Mouse (Mus musculus) erythroblast, embryonic 14.5 days (primary cell): ENCODE measurements around the gene Hfe2. TPM values are rescaled to one million over a fixed set of nuclear protein-coding genes. Genes with fewer than 3 reads are reported as not detected.

Source experiments
- H3K27me3 ChIP-seq: 2 replicates; pipeline ENCODE4 v1.6.1; 2012; ENCODE audit warnings: inconsistent platforms; ENCODE audit not compliant: control insufficient read depth
- H3K36me3 ChIP-seq: 2 replicates; pipeline ENCODE4 v1.6.1; 2012; ENCODE audit warnings: mild to moderate bottlenecking, inconsistent platforms; ENCODE audit not compliant: control insufficient read depth
- H3K4me1 ChIP-seq: 2 replicates; pipeline ENCODE4 v1.6.1; 2012; ENCODE audit warnings: inconsistent platforms; ENCODE audit not compliant: control insufficient read depth
- H3K4me3 ChIP-seq: replicated peaks from 2 replicates; pipeline ENCODE3; 2012; ENCODE audit warnings: moderate library complexity, mild to moderate bottlenecking, inconsistent platforms
- H3K9me3 ChIP-seq: 2 replicates; pipeline ENCODE4 v1.6.1; 2012; ENCODE audit warnings: low read length, inconsistent platforms, mixed read lengths; ENCODE audit not compliant: control insufficient read depth
- GATA1 ChIP-seq: IDR thresholded peaks from 2 replicates; pipeline ENCODE4 v1.6.1; 2012; ENCODE audit warnings: low read length, inconsistent platforms, mixed read lengths
- TAL1 ChIP-seq: IDR thresholded peaks from 3 replicates; pipeline ENCODE4 v1.6.1; 2012; ENCODE audit warnings: low read length, inconsistent platforms, mixed read lengths
- polyA plus RNA-seq: library from polyadenylated mRNA; stranded (reverse); fragments of >175 nt; gene quantifications from 2 replicates; pipeline ENCODE4 v1.2.3, GENCODE M21; 2012

Gene Hfe2
- polyA plus RNA-seq, 1 experiment = not detected

DNA sequence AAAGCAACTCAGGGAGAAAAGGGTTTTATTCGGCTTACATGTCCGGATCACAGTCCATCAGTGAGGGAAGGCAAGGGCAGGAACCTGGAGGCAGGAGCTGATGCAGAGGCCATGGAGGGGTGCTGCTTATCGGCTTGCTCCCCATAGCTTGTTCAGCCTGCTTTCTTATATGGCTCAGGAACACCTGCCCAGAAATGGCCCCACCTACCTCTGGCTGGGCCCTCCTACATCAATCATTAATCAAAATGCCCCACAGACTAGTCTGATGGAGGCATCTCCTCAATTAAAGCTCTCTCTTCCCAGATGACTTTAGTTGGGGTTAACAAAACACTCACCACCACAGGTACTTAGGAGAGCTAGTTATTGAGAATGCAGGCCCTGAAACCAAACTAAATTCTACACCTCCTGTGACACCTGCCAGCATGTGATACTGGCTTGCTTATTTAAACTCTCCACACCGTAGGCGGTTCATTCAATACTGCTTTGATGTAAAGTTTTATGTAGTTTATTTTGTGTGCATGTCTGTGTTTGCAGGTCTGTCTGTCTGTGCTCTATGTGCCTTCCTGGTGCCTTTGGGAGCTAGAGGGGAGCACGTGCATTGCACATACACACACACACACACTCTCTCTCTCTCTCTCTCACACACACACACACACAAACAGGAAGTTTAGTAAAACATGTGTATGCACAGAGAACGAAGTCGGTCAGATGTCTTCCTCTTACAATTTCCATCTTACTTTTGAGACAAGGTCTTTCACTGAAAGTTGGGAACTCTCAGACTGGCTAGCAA is 41.9 kb downstream of the Hfe2 start:
- Histone ChIP-seq H3K4me3 (no peak overlapping the region), H3K4me1 (peaks cover 14% of the 10 kb centered on the region)

DNA sequence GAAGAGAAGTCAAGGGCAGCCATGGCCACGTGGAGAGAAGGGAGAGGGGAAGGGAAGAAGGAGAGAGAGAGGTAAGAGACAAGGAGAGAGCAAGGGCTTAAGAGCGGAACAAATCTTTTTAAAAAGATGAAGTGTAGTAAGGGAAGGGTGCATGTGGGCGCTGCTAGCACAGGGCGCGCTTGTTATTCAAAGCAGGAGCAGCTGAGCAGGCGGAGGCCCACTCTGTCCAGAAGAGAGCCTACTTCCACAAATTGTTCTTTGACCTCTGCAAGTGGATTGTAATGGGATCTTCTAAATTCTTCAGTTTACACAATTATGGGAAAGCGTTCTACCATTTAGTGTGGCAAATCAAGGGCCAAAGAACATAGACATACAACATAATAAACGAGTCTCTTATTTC is 43.6 kb downstream of the Hfe2 start:
- TF ChIP-seq TAL1 = no peak
- no peak for TF ChIP-seq GATA1
- peaks cover 14% of the 10 kb centered on the region for H3K4me1 ChIP-seq
- H3K4me3 ChIP-seq = no peak overlapping the region
- no peaks in the 10 kb centered on the region for H3K27me3 ChIP-seq
- no peaks in the 10 kb centered on the region for H3K9me3 ChIP-seq
- no peaks in the 10 kb centered on the region for H3K36me3 ChIP-seq

More for the DNA sequence above, 41.9 kb downstream of the Hfe2 start:
- Histone ChIP-seq H3K27me3 (no peaks in the 10 kb centered on the region), H3K36me3 (peaks cover 2% of the 10 kb centered on the region), H3K9me3 (no peaks in the 10 kb centered on the region)
- no peak for TF ChIP-seq TAL1
- no peak for TF ChIP-seq GATA1

DNA sequence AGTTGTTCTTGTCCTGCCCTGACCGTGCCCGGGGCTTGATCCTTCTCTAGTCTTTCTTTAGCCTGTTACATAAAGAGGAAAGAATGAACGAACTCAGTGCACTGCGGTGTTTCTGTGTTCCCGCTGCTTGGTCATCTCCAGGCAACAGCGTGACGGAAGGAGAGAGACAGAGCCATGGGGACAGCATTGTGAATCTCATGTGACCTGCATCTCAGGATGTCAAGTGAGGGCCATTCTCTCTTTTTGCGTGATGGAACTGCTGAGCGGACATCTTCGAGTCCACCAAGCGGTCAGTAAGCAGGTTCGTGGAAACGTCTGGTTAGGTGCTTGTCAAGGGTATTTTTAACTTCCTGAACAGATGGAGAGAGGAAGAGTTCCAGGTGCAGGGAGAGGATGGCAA is 44.5 kb downstream of the Hfe2 start:
- Histone ChIP-seq H3K9me3 (no peaks in the 10 kb centered on the region), H3K27me3 (peaks cover 3% of the 10 kb centered on the region; the same call in 1 of the 2 replicates), H3K36me3 (no peaks in the 10 kb centered on the region), H3K4me1 (peaks cover 7% of the 10 kb centered on the region), H3K4me3 (no peak overlapping the region)
- no peak for TF ChIP-seq TAL1
- no peak for TF ChIP-seq GATA1

DNA sequence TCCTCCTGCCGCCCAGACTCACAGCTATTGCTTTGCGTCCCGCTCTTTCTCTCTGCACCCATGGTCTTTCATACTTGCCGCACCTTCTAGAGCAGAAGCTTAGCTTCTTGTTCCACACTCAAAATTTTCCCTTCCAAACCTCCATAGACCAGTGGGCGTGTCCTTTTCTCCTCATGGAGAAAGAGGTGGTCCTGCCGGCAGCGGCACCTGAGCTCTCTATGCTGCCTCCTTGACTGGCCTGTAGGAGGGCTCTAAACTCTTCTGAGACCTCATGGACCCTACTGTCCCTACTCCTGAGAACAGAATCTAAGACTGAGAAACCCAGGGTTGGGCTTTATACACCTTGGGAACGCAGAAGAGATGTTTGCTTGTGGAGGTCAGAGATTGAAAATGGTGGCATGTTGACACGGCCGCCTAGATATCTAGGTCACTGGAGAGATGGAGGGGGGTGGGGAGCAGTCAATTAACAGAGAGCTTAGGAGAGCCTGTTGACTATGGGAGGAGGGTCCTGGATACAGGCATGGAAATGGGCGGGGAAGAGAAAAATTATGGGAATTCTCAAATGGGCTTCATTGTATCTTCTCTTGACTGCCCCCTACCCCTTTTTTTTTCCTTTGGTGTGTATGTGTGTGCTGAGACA is 45.1 kb downstream of the Hfe2 start:
- Histone ChIP-seq H3K9me3 (no peaks in the 10 kb centered on the region), H3K4me1 (peaks cover 3% of the 10 kb centered on the region), H3K36me3 (no peaks in the 10 kb centered on the region), H3K4me3 (no peak overlapping the region), H3K27me3 (peaks cover 3% of the 10 kb centered on the region; the same call in 1 of the 2 replicates)
- TF ChIP-seq TAL1 = no peak
- TF ChIP-seq GATA1 = no peak

DNA sequence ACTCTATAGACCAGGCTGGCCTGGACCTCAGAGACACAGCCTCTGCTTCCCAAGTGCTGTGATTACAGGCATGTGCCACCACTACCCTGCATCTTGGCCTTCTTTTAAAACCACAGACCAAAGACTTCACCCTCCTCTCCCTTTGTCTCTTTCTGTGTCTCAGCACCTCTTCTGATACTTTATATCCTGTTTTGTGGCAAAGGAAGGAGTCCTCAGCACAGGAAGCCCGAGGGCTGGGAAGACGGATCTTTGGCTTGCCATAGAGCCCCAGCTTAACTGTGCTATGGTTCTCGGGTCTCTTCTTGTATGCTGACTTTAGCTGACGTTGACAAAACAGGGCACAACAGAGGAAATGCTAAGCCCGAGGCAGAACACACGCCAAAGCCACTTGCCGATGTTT is 45.7 kb downstream of the Hfe2 start:
- H3K9me3 ChIP-seq = no peaks in the 10 kb centered on the region
- peaks cover 3% of the 10 kb centered on the region; the same call in 1 of the 2 replicates for H3K27me3 ChIP-seq
- peaks cover 4% of the 10 kb centered on the region for H3K4me1 ChIP-seq

DNA sequence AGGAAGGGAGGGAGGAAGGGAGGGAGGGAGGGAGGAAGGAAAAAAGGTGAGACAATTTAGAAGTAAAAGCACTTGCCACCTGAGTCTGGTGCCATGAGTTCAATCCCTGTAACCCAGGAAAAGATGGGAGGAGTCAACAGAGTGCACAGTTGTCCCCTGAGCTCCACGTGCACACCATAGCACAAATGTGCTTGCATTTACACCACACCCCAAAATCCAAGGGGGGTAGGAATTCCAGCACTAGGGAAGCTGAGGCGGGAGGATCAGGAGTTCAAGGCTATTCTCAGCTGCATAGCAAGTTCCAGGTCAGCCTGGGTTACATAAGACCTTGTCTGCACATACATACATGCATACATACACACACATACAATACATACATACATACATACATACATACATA is 46.4 kb downstream of the Hfe2 start:
- Histone ChIP-seq H3K4me3 (no peak overlapping the region), H3K27me3 (peaks cover 3% of the 10 kb centered on the region; the same call in 1 of the 2 replicates), H3K4me1 (peaks cover 11% of the 10 kb centered on the region), H3K9me3 (no peaks in the 10 kb centered on the region), H3K36me3 (no peaks in the 10 kb centered on the region)
- no peak for TF ChIP-seq TAL1
- TF ChIP-seq GATA1 = no peak

More for the DNA sequence above, 45.7 kb downstream of the Hfe2 start:
- H3K36me3 ChIP-seq = no peaks in the 10 kb centered on the region
- TF ChIP-seq TAL1 = no peak
- no peak for TF ChIP-seq GATA1
- H3K4me3 ChIP-seq = no peak overlapping the region

DNA sequence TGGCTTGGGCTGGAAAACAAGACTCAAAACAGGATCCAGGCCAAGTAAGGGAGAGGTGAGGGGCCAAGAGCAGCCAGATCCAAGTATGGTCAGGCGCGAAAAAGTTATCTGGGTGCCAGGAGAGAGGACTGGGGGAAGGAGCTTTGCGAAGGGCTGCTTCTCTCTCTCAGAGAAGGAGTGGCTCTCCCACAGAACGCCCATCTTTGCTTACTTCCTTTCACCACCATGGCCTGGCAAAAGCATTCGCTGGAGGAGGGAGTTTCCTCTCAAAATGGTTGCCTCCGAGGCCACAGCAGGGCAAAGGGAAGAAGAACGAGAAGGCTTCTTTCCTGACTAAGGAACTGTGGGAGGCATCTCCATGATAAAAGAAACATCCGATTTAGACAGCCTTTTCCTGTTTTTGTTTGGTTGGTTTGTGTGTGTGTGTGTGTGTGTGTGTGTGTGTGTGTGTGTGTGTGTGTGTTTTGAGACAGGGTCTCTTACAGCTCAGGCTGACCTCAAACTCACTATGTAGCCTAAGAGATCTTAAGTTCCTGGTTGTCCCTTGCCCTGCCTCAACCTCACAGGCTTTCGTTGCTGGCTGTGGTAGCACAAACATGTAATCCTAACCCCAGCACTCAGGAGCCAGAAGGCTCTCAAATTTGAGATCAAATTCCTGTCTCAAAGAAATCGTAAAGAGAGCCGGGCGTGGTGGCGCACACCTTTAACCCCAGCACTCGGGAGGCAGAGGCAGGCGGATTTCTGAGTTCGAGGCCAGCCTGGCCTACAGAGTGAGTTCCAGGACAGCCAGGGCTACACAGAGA is 47.1 kb downstream of the Hfe2 start:
- no peaks in the 10 kb centered on the region for H3K36me3 ChIP-seq
- H3K4me1 ChIP-seq = peaks cover 17% of the 10 kb centered on the region
- peaks cover 3% of the 10 kb centered on the region; the same call in 1 of the 2 replicates for H3K27me3 ChIP-seq
- no peak for TF ChIP-seq GATA1
- TF ChIP-seq TAL1 = no peak
- no peaks in the 10 kb centered on the region for H3K9me3 ChIP-seq
- H3K4me3 ChIP-seq = no peak overlapping the region

DNA sequence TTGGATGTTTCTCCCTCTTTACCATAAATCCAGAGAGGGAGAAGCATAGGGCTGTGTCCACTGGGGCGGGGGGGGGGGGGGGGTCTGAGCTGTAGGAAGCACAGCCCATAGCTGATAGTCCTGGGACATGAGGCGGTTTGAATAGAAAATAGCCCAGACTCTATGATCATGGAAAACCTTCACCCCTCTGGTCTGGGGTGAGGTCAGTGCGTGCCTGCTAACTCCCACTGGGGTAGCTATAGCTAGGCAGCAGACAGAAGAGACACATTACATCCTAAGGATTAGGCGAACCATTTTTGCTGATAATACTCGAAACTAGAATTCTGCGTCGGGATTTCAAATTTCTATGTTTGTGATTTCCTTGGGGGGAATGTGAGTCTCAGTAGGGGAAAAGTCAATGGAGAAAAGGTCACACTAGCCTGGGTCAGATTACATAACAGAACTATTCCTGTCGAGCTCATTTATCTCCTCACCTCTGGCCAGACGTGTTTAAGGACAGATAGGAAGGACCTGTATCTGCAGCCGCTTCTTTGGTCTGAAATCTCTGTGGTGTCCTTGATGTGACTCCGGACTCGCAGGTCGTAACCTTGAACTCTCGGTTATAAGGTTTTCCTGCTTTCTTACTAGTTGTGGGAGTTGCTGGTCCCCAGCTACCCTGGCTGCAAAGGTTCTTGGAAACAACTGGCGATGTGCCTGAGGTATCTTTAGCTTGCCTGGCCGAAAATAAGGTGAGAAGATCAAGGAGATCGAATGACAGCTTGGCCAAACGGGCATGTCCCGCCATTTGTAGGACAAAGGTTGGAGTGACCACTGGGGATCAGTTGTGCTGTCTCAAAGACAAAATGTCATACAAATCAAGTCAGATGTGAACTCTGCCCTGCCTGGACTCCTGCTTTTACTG is 48.9 kb downstream of the Hfe2 start:
- H3K27me3 ChIP-seq = peaks cover 3% of the 10 kb centered on the region; the same call in 1 of the 2 replicates
- peaks cover 20% of the 10 kb centered on the region for H3K4me1 ChIP-seq
- peaks cover 3% of the 10 kb centered on the region for H3K36me3 ChIP-seq
- H3K9me3 ChIP-seq = no peaks in the 10 kb centered on the region
- no peak for TF ChIP-seq GATA1
- no peak for TF ChIP-seq TAL1
- no peak overlapping the region for H3K4me3 ChIP-seq
